Mouse (Mus musculus) limb, embryonic 11.5 days (tissue): ENCODE data around the gene Cdc14a. TPM values are rescaled to one million over a fixed set of nuclear protein-coding genes. Genes with fewer than 3 reads are reported as not detected.
"Not testable (repeated sequence)": the region's sequence is repeated elsewhere in the genome, so short reads cannot be mapped to it uniquely, and the experiment has no call there.

Source experiments
- ATAC-seq: fragments of 200-750 bp; cut with Nextera tagmentation; 2 replicates; pipeline ENCODE4 v1.8.0; 2017; ENCODE audit warnings: low read depth; ENCODE audit not compliant: insufficient number of reproducible peaks, low FRiP score, low TSS enrichment
- DNase-seq: peaks from one replicate; pipeline ENCODE4 v3.0.0-alpha.2; 2015; ENCODE audit warnings: low spot score
- H3K27ac ChIP-seq: fragments of 300-500 bp; sonication (generic); replicated peaks from 2 replicates; pipeline ENCODE4 v1.5.1; 2014; ENCODE audit warnings: low read depth, mild to moderate bottlenecking, low read length
- H3K27me3 ChIP-seq: fragments of 300-500 bp; sonication (generic); 2 replicates; pipeline ENCODE4 v1.6.1; 2014; ENCODE audit warnings: mild to moderate bottlenecking, low read length, mixed read lengths; ENCODE audit not compliant: control insufficient read depth, insufficient read depth
- H3K36me3 ChIP-seq: fragments of 300-500 bp; sonication (generic); 2 replicates; pipeline ENCODE4 v1.6.1; 2014; ENCODE audit warnings: mild to moderate bottlenecking, low read length, moderate library complexity, mixed read lengths; ENCODE audit not compliant: control insufficient read depth, insufficient read depth
- H3K4me1 ChIP-seq: fragments of 300-500 bp; sonication (generic); 2 replicates; pipeline ENCODE4 v1.6.1; 2014; ENCODE audit warnings: low read length, mixed read lengths; ENCODE audit not compliant: control insufficient read depth, insufficient read depth
- H3K4me2 ChIP-seq: fragments of 300-500 bp; sonication (generic); 2 replicates; pipeline ENCODE4 v1.6.1; 2014; ENCODE audit warnings: low read depth, mild to moderate bottlenecking, moderate library complexity; ENCODE audit not compliant: severe bottlenecking
- H3K4me3 ChIP-seq: fragments of 300-500 bp; sonication (generic); 2 replicates; pipeline ENCODE4 v1.5.1; 2014; ENCODE audit warnings: low read depth, low read length
- H3K9ac ChIP-seq: fragments of 300-500 bp; sonication (generic); 2 replicates; pipeline ENCODE4 v1.6.1; 2014; ENCODE audit warnings: mild to moderate bottlenecking, low read length
- H3K9me3 ChIP-seq: fragments of 300-500 bp; sonication (generic); 2 replicates; pipeline ENCODE4 v1.6.1; 2016; ENCODE audit warnings: low read length; ENCODE audit not compliant: control insufficient read depth
- WGBS: fragments of 180-500 bp; shearing (Covaris S2); extraction: QIAGEN DNeasy Blood & Tissue Kit; methylation state at CpG from one replicate; pipeline ENCODE4 v1.1.7; 2014; 5-methylcytosine and 5-hydroxymethylcytosine counted together
- polyA plus RNA-seq: library from polyadenylated mRNA; unstranded; fragments of >200 nt; fragmentation: Nextera tagmentation; extraction: Ambion mirVana; gene quantifications from 2 replicates; pipeline ENCODE4 v1.2.1, GENCODE M21; 2014

The Cdc14a gene
- polyA plus RNA-seq, 1 experiment from 2014 or later, result 11.6 TPM

GRCm38 (mm10) chr3:116357180-116357579 is 66.7 kb downstream of the Cdc14a start:
- no peak overlapping the region for H3K4me3 ChIP-seq
- no peaks in the 10 kb centered on the region for H3K4me1 ChIP-seq
- no peaks in the 10 kb centered on the region for H3K9me3 ChIP-seq
- H3K4me2 ChIP-seq, result no peak overlapping the region
- no peaks in the 10 kb centered on the region for H3K36me3 ChIP-seq
- no peak for ATAC-seq
- WGBS, result 88% methylated on average over 4 of the region's 4 CpGs
- H3K27ac ChIP-seq, result no peak overlapping the region
- no peak for DNase-seq
- H3K9ac ChIP-seq, result no peak overlapping the region
- H3K27me3 ChIP-seq, result no peaks in the 10 kb centered on the region

DNA sequence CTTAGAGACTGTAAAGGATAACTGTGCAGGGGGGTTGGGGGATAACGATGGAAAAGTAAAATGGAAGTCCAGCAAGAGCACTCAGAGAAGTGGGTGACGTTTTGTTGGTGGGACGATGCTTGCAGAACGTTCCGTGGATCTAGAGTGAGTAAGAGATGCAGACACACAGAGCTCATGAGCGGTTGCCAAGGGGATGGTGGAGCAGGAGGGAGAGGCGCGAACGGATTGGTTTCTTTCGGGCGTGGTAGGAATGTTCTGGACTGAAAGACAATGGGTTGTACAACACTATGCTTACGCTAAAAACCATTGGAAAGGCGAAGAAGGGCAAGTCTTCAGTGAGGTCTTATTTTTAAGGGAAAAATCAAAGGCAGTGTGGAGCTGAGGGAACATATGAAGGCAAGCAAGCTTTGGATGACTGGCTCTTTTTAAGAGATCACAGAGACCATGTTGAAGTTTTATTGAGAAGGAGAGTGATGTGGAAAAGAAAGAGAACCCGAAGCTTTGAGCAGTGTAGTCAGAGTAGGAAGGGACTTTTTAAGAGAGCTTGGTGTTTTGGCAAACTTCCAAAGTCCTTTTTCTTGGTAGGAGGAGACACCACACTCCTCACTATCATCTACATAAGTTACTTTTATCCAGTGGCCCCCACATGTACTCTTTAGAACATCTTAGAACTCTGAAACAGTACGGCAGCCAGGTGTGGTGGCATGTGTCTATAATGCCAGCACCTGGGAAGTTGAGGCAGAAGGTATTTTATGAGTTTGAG is 68.6 kb downstream of the Cdc14a start:
- ATAC-seq (no peak), DNase-seq (no peak)
- Histone ChIP-seq H3K27ac (no peak overlapping the region), H3K27me3 (no peaks in the 10 kb centered on the region), H3K4me3 (no peak overlapping the region), H3K4me2 (no peak overlapping the region), H3K36me3 (no peaks in the 10 kb centered on the region), H3K9ac (no peak overlapping the region), H3K4me1 (no peaks in the 10 kb centered on the region), H3K9me3 (no peaks in the 10 kb centered on the region)
- WGBS, result 96% methylated on average over 15 of the region's 15 CpGs

DNA sequence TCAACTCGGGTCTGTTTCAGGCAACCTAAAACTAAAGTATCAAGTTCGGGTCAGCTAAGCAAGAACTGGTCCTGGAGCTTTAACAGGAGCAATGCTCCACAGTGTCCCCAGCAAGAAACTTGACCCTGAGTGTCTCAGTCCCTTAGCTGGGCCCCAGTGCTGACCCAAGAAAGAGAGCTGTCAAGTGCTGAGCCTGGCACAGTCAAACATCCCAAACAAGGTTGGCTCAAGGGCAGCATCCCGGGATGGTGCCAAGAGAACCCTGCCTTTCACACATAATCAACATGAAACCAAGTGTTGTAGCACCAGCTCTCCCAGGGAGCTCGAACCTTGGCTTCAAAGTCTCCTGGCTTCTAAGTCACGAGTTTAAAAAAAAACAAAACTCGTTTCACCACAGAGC is 71.3 kb downstream of the Cdc14a start:
- H3K9ac ChIP-seq, result no peak overlapping the region
- no peak overlapping the region for H3K4me2 ChIP-seq
- H3K4me3 ChIP-seq, result no peak overlapping the region
- H3K27ac ChIP-seq, result no peak overlapping the region
- 76% methylated on average over 6 of the region's 6 CpGs for WGBS
- no peaks in the 10 kb centered on the region for H3K9me3 ChIP-seq
- H3K27me3 ChIP-seq, result no peaks in the 10 kb centered on the region
- H3K36me3 ChIP-seq, result no peaks in the 10 kb centered on the region
- ATAC-seq (no peak), DNase-seq (no peak)
- H3K4me1 ChIP-seq, result no peaks in the 10 kb centered on the region

GRCm38 (mm10) chr3:116350389-116350967 is 73.4 kb downstream of the Cdc14a start:
- ATAC-seq (no peak), DNase-seq (no peak)
- Histone ChIP-seq H3K4me2 (no peak overlapping the region), H3K27ac (no peak overlapping the region), H3K9me3 (no peaks in the 10 kb centered on the region), H3K4me3 (no peak overlapping the region), H3K27me3 (no peaks in the 10 kb centered on the region), H3K4me1 (no peaks in the 10 kb centered on the region), H3K36me3 (no peaks in the 10 kb centered on the region), H3K9ac (no peak overlapping the region)
- WGBS, result 76% methylated on average over 6 of the region's 6 CpGs

DNA sequence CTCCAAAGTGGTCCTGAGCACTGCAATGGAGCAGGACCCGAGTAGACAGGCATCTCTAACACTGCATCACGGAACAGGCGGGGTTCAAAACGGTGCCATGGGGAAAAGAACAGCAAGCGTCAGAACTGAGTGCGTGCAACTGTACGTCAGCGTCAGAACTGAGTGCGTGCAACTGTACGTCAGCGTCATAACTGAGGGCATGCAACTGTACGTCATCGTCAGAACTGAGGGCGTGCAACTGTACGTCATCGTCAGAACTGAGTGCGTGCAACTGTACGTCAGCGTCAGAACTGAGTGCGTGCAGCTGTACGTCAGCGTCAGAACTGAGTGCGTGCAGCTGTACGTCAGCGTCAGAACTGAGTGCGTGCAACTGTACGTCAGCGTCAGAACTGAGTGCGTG is 76.3 kb downstream of the Cdc14a start:
- H3K27ac ChIP-seq, DNase-seq, ATAC-seq, H3K4me3 ChIP-seq, H3K9me3 ChIP-seq, H3K4me2 ChIP-seq, H3K27me3 ChIP-seq, H3K36me3 ChIP-seq, H3K9ac ChIP-seq, H3K4me1 ChIP-seq: not testable (repeated sequence)
- 97% methylated on average over 29 of the region's 29 CpGs for WGBS

DNA sequence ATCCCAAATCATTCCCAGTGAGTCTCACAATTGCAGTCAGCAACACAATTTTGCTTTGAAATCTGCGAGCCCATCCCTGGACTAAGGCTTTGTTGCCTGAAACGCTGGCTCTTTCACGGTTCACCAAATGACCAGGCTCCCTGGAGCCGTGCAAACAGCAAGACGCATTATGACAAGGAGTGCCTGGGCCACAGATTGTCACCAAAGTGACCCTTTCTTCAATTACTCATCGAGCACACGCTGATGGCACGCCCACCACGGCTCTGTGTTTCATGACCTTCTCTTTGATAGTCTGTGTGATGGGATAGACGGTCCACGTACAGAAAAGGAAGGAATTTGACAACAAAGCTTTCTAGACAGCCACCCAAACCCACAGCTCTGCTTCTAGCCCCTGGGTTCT is 78.6 kb downstream of the Cdc14a start:
- Histone ChIP-seq H3K36me3 (no peaks in the 10 kb centered on the region), H3K9ac (no peak overlapping the region), H3K4me1 (no peaks in the 10 kb centered on the region), H3K9me3 (no peaks in the 10 kb centered on the region), H3K4me3 (no peak overlapping the region), H3K27ac (no peak overlapping the region), H3K27me3 (no peaks in the 10 kb centered on the region), H3K4me2 (no peak overlapping the region)
- DNase-seq (no peak), ATAC-seq (no peak)
- WGBS, result 92% methylated on average over 11 of the region's 11 CpGs

GRCm38 (mm10) chr3:116342251-116342650 is 81.6 kb downstream of the Cdc14a start:
- Histone ChIP-seq H3K36me3 (no peaks in the 10 kb centered on the region), H3K4me3 (no peak overlapping the region)
- WGBS, result 92% methylated on average over 5 of the region's 5 CpGs

DNA sequence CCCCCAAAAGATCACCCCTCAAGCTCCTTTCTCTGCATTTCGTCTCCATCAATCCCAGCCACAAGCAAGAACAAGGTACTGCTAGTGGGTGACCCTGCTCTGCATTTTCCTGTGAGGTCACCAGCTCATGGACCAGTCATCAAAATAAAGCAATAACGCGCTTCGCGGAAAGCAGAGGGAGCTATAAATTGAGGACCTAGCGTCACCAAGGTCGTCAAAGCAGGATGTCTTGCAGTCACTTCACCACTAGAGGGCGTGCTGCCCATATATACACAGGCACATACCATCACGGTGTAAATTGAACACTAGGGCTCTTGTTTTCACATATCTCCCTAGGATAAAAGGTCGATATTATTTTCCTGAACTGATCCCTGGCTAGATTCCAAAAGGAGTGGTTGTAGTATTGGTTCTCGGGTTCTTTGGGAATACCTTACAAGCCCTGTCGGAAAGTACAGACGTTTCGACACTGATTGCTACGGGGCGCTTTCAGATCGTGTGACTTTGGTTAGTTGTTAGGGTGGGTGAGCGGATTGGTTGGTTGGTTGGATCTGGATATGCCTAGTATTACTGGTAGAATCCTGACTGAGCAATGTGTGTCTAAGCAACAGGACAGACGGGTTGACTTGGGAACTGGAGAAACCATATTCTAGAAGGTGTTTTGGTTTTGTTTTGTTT is 82.7 kb downstream of the Cdc14a start:
- no peaks in the 10 kb centered on the region for H3K9me3 ChIP-seq
- no peak overlapping the region for H3K4me2 ChIP-seq
- H3K4me1 ChIP-seq, result no peaks in the 10 kb centered on the region
- H3K27ac ChIP-seq, result no peak overlapping the region
- WGBS, result 48% methylated on average over 19 of the region's 19 CpGs
- no peak overlapping the region for H3K9ac ChIP-seq
- H3K4me3 ChIP-seq, result no peak overlapping the region
- no peaks in the 10 kb centered on the region for H3K27me3 ChIP-seq
- H3K36me3 ChIP-seq, result no peaks in the 10 kb centered on the region
- ATAC-seq (peak; percentile 72; the same call in 1 of the 2 replicates), DNase-seq (peak; percentile 80)

More at GRCm38 (mm10) chr3:116342251-116342650, 81.6 kb downstream of the Cdc14a start:
- Histone ChIP-seq H3K27ac (no peak overlapping the region), H3K9me3 (no peaks in the 10 kb centered on the region), H3K27me3 (no peaks in the 10 kb centered on the region), H3K4me1 (no peaks in the 10 kb centered on the region), H3K4me2 (no peak overlapping the region), H3K9ac (no peak overlapping the region)
- no peak for ATAC-seq
- no peak for DNase-seq
